Mouse (Mus musculus): ENCODE results near the gene Chn2. TPM values are rescaled to one million over a fixed set of nuclear protein-coding genes. Genes with fewer than 3 reads are reported as not detected.

The Chn2 gene
- polyA plus RNA-seq, 1 experiment from 2014 or later = 12.4 TPM

DNA sequence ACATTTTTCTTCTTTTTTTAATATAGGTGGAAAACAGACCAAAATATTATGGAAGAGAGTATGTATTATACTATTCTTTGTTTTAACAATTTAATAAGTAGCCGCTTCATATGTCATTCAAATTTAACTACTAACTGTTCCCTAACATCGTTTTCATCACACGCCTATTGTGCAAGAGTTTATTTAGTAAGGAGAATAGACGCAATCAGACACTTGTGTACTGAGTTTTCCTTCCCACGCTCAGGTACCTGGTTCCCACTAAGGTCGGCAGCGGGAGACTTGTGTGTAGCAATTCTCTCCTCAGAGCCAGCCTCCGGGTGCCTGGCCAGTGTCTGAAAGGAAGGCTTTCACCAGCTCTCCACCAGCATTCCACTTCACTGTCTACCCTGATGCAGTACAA lies 176.3 kb downstream of the Chn2 start:
- no peaks in the 10 kb centered on the region for H3K4me1 ChIP-seq
- no peak overlapping the region for H3K27ac ChIP-seq
- H3K4me3 ChIP-seq = no peak overlapping the region
- H3K4me2 ChIP-seq (replicated peaks) = no peak overlapping the region
- no peaks in the 10 kb centered on the region for H3K27me3 ChIP-seq
- no peak for ATAC-seq (ENCODE audit: low FRiP score, low read depth)
- no peak overlapping the region for H3K9ac ChIP-seq
- 90% methylated on average over 8 of the region's 8 CpGs for WGBS
- H3K36me3 ChIP-seq = peaks cover 6% of the 10 kb centered on the region; the same call in 1 of the 2 replicates
- no peaks in the 10 kb centered on the region for H3K9me3 ChIP-seq

DNA sequence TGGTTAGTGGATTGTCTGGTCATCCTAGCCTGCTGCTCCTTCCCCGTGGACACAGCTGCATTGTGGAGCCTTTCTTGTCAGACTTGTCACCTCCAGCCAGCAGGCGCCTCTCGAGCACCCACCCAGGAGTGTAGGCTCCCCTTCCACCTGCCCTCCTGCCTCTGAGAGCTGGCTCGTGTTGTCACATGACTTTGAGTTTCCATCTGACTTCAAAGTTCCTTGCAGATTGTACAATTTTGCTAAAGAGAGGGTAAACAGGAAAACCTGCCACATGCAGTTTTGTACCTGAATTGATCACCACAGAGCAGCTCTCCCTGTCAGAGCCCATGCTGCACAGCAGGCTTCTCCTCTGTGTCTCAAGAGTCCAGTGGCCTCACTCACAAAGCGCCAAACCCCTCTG lies 177.2 kb downstream of the Chn2 start:
- ATAC-seq (ENCODE audit: low FRiP score, low read depth) = no peak
- 77% methylated on average over 5 of the region's 5 CpGs for WGBS
- Histone ChIP-seq H3K36me3 (peaks cover 7% of the 10 kb centered on the region; the same call in 1 of the 2 replicates), H3K4me2 (replicated peaks) (no peak overlapping the region), H3K4me3 (no peak overlapping the region), H3K27ac (no peak overlapping the region), H3K27me3 (no peaks in the 10 kb centered on the region), H3K9me3 (no peaks in the 10 kb centered on the region), H3K9ac (no peak overlapping the region), H3K4me1 (no peaks in the 10 kb centered on the region)

DNA sequence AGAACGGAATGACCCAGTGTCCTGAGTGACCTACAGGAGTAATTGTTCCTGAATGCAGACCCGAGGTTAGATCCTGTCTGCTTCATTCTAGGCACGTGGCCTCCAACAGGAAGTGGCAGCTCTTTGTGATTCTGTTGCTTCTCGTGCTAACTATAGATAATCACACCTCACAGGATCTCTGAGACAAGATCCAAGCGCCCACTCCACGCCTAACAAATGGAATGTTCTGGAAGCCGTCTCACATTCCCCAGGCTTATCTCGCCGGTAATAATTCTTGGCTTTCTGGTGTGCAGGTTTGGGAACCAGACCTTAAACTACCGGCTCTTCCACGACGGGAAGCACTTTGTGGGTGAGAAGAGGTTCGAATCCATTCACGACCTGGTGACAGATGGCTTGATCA lies 180.8 kb downstream of the Chn2 start:
- no peaks in the 10 kb centered on the region for H3K9me3 ChIP-seq
- H3K4me2 ChIP-seq (replicated peaks) = no peak overlapping the region
- no peaks in the 10 kb centered on the region for H3K27me3 ChIP-seq
- no peak overlapping the region for H3K4me3 ChIP-seq
- ATAC-seq (ENCODE audit: low FRiP score, low read depth) = no peak
- H3K27ac ChIP-seq = no peak overlapping the region
- 84% methylated on average over 14 of the region's 14 CpGs for WGBS
- peaks cover 7% of the 10 kb centered on the region; the same call in 1 of the 2 replicates for H3K36me3 ChIP-seq
- H3K9ac ChIP-seq = no peak overlapping the region
- H3K4me1 ChIP-seq = peaks cover 10% of the 10 kb centered on the region

DNA sequence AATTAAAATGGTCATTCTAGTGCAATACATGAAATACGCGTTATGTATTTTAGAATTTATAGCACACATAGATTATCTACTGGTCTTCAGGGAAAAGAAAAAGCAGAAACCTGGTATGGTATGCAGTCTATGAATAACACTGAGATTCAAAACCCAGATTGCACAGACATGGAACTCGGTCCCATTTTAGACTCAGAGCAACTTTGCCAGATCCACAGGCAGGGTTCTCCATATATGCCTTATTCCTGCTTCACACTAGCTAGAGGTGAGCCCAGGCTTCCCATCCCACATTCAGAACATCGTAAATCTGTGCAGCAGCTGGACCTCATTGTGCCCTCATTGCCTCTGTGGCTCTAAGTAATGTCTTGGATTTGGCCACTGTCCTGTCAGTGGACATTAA lies 184.2 kb downstream of the Chn2 start:
- no peak overlapping the region for H3K27ac ChIP-seq
- H3K36me3 ChIP-seq = peaks cover 7% of the 10 kb centered on the region; the same call in 1 of the 2 replicates
- H3K27me3 ChIP-seq = no peaks in the 10 kb centered on the region
- WGBS = 66% methylated on average over 4 of the region's 4 CpGs
- no peak for ATAC-seq (ENCODE audit: low FRiP score, low read depth)
- H3K4me1 ChIP-seq = peaks cover 21% of the 10 kb centered on the region
- H3K9ac ChIP-seq = no peak overlapping the region
- no peak overlapping the region for H3K4me3 ChIP-seq
- H3K4me2 ChIP-seq (replicated peaks) = no peak overlapping the region
- no peaks in the 10 kb centered on the region for H3K9me3 ChIP-seq

DNA sequence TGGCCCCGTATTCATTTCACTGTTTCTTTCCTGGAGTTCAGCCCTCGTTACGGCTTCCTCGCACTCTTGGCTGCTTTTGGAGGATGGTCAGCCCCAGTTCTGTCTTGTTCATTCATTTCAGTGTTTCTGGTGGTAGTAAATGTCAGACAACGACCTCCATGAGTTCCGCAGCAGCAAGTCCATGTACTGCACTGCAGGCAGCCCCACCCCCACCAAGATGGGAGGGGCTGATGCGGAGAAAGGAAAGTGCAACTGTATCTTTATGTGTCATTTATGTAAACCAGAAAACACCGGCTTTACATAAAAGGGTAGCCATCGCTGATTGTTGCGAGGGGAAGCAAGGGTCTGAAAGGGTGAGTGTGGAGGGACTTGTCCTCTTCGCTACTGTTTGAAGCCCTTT lies 185.0 kb downstream of the Chn2 start:
- no peak for ATAC-seq (ENCODE audit: low FRiP score, low read depth)
- 39% methylated on average over 11 of the region's 11 CpGs for WGBS
- no peak overlapping the region for H3K4me3 ChIP-seq
- no peaks in the 10 kb centered on the region for H3K27me3 ChIP-seq
- peaks cover 24% of the 10 kb centered on the region for H3K4me1 ChIP-seq
- H3K9me3 ChIP-seq = no peaks in the 10 kb centered on the region
- peak overlapping the region; percentile 34 for H3K4me2 ChIP-seq (replicated peaks)
- H3K27ac ChIP-seq = no peak overlapping the region
- peaks cover 4% of the 10 kb centered on the region; the same call in 1 of the 2 replicates for H3K36me3 ChIP-seq
- no peak overlapping the region for H3K9ac ChIP-seq

DNA sequence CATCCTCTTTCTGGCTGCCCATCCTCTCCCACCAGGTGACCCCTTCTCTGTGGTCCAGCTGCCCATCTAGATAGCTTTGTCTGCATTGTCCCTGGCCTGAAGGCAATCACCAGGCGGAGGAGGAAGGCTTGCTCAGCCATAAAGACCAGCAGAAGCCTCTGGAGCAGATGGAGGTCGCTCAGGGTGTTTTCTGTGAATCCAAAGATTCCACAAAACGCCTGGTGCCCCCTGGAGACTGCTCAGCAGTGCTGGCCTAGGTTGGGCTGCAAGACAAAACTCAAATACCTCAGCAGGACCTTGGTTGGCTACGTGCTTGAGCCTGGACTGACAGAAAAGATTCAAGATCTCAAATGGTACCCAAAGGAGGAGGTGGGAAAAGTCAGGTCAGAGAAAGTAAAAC lies 186.0 kb downstream of the Chn2 start:
- Histone ChIP-seq H3K27ac (no peak overlapping the region), H3K4me1 (peaks cover 24% of the 10 kb centered on the region), H3K4me3 (no peak overlapping the region), H3K9ac (no peak overlapping the region), H3K9me3 (no peaks in the 10 kb centered on the region), H3K4me2 (replicated peaks) (no peak overlapping the region), H3K27me3 (no peaks in the 10 kb centered on the region), H3K36me3 (peaks cover 4% of the 10 kb centered on the region; the same call in 1 of the 2 replicates)
- no peak for ATAC-seq (ENCODE audit: low FRiP score, low read depth)
- WGBS = 48% methylated on average over 4 of the region's 4 CpGs

DNA sequence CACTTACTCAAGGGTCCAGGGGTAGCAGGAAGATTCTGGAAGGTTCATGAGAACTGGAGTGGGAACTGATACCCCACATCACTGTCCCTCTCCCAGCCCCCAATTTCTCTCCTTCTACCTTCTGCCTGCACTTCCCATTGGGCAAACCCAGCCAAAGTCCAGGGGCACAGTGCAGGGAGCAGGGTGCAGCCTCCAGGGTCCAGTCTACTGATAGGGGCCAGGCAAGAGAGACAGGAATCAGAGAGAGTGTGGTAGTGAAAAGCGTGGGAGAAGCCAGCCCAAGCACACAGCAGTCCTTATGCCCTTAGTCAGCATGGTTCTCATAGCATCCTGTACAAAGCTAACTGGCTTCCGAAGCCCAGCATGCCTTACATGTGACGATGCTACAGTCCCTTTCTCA lies 187.7 kb downstream of the Chn2 start:
- no peak overlapping the region for H3K4me2 ChIP-seq (replicated peaks)
- H3K36me3 ChIP-seq = no peaks in the 10 kb centered on the region
- H3K4me1 ChIP-seq = peaks cover 24% of the 10 kb centered on the region
- no peaks in the 10 kb centered on the region for H3K9me3 ChIP-seq
- no peak for ATAC-seq (ENCODE audit: low FRiP score, low read depth)
- no peak overlapping the region for H3K27ac ChIP-seq
- 92% methylated on average over 3 of the region's 3 CpGs for WGBS
- no peak overlapping the region for H3K4me3 ChIP-seq
- H3K27me3 ChIP-seq = no peaks in the 10 kb centered on the region
- no peak overlapping the region for H3K9ac ChIP-seq

DNA sequence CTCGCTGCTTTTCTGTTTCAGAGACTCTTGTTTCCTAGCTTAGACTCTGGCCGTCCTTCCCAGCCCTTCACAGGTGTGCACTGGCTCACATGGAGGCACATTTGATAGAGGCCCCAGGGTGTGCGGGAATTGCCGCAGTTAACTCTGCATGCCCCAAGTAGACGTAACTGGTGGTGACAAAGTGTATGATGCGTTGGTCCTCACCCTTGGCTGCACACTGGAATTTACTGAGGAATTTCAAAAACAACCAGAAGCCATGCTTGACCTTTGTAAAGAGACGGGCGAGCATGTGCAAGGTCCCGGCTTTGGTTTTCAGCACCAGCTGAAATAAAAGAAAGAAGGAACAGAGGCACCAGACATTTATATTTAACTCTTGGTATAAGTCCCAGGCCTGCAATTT lies 189.1 kb downstream of the Chn2 start:
- WGBS = 48% methylated on average over 9 of the region's 9 CpGs
- H3K4me1 ChIP-seq = peaks cover 24% of the 10 kb centered on the region
- H3K27ac ChIP-seq = no peak overlapping the region
- no peaks in the 10 kb centered on the region for H3K36me3 ChIP-seq
- no peak for ATAC-seq (ENCODE audit: low FRiP score, low read depth)
- no peak overlapping the region for H3K4me2 ChIP-seq (replicated peaks)
- no peaks in the 10 kb centered on the region for H3K9me3 ChIP-seq
- no peak overlapping the region for H3K4me3 ChIP-seq
- peak overlapping the region; percentile 31; the same call in 1 of the 2 replicates for H3K9ac ChIP-seq
- no peaks in the 10 kb centered on the region for H3K27me3 ChIP-seq

DNA sequence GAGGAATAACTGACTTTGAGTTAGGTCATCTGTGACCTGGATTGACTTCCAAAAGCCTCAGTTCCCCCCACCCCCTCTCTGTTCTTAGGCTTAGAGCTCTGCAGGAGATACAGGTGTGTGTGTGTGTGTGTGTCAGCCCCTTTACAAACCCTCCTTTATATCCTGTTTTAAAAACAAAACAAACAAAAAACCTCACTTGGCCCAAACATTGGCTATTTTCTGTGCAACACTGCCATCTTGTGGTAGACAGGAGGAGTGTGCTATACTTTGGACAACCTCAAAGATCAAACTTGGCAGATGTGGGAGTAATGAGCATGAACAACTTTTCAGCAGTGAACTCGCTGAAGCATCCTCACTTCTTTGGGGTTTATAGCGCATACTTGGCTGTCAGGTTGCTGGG lies 189.5 kb downstream of the Chn2 start:
- no peak overlapping the region for H3K4me3 ChIP-seq
- ATAC-seq (ENCODE audit: low FRiP score, low read depth) = peak; percentile 28; the same call in 1 of the 2 replicates
- H3K36me3 ChIP-seq = no peaks in the 10 kb centered on the region
- WGBS = 6% methylated on average over 2 of the region's 2 CpGs
- H3K4me2 ChIP-seq (replicated peaks) = no peak overlapping the region
- no peaks in the 10 kb centered on the region for H3K9me3 ChIP-seq
- no peaks in the 10 kb centered on the region for H3K27me3 ChIP-seq
- no peak overlapping the region for H3K9ac ChIP-seq
- no peak overlapping the region for H3K27ac ChIP-seq
- H3K4me1 ChIP-seq = peaks cover 24% of the 10 kb centered on the region

DNA sequence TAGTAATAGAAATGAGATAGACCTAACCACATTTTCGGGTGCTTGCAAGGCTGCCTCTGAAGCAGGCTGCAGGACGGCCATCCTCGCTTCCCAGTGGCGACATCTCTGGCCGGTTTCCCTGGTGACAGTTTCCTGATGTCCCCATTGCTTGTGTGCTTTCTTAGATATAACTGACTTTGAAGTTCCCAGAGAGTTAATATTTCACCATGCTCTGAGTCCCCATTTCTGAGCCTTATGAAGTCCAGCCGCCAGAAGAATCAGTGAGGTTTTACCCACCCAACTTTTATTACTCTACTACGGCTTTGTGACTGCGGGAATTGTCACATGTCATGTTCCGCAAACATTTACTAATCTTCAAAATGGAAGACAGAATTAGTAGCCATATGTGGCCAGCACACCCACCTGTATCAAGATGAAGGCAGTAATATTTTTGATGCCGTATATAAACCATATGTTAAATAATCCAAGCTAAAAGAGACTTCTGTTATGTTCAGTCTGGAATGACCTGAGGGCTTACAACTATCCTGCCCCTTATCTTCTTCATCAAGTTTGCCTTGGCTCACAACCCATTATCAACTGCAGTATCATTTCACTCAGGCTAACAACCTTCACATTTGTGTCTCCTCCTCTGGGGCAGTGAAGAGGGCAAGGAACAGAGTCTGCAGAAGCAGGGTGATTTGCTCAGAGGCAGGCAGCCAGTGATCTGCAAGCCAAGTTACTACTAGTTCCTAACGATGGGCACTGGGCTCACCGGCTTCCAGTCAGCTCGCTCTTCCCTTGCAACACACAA lies 192.6 kb downstream of the Chn2 start:
- Histone ChIP-seq H3K4me1 (peaks cover 11% of the 10 kb centered on the region), H3K4me2 (replicated peaks) (no peak overlapping the region), H3K36me3 (no peaks in the 10 kb centered on the region), H3K4me3 (no peak overlapping the region), H3K9me3 (no peaks in the 10 kb centered on the region), H3K27me3 (no peaks in the 10 kb centered on the region), H3K9ac (no peak overlapping the region), H3K27ac (no peak overlapping the region)
- ATAC-seq (ENCODE audit: low FRiP score, low read depth) = no peak
- 78% methylated on average over 13 of the region's 13 CpGs for WGBS

DNA sequence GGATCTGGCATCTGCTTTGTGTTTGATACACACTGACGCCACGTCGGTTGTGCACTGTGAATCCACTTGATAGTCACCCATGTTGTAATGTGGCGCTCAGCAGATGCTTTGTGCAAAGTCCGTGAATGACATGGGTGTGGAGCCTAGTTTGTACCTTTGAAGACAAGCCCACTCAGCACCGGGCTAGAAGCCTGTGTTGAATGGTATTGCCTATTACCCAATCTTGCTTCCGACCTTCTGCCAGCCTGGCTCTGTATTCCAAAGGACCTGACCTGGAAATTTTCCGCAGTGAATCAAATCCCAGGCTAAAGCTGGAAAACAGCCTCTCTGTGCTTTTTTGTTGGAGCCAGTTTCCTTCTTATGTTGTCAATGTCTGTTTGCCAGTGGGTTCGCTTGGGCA lies 197.1 kb downstream of the Chn2 start:
- ATAC-seq (ENCODE audit: low FRiP score, low read depth) = no peak
- no peak overlapping the region for H3K4me2 ChIP-seq (replicated peaks)
- H3K36me3 ChIP-seq = 0 out of 2 replicates have a peak, but pooled peaks cover 4% of the 10 kb centered on the region
- no peak overlapping the region for H3K4me3 ChIP-seq
- H3K4me1 ChIP-seq = 0 out of 2 replicates have a peak, but pooled peaks cover under 1% of the 10 kb centered on the region
- 90% methylated on average over 9 of the region's 9 CpGs for WGBS
- peaks cover 3% of the 10 kb centered on the region; the same call in 1 of the 2 replicates for H3K9me3 ChIP-seq
- no peak overlapping the region for H3K27ac ChIP-seq
- no peaks in the 10 kb centered on the region for H3K27me3 ChIP-seq
- no peak overlapping the region for H3K9ac ChIP-seq

DNA sequence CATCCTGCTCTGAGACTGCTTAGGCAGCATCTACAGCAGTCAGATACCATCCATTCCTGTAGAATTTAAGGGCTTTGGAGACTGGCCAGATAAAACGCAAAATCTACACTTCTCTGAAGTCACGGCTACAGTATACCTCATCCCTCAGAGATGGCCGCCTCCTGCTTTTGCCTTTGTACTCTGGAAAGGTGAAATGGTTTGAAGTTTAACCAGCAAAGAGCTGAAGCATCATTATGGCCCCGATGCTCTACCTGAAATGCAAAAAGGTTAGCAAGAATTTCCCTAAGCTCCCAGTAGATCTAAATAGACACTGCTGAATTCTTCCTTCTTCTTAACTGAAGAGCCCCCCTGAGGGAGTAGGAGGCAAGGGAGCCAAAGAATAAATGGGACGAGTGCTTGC lies 202.4 kb downstream of the Chn2 start:
- Histone ChIP-seq H3K4me2 (replicated peaks) (no peak overlapping the region), H3K9ac (no peak overlapping the region), H3K36me3 (0 out of 2 replicates have a peak, but pooled peaks cover 4% of the 10 kb centered on the region), H3K27me3 (no peaks in the 10 kb centered on the region), H3K4me3 (no peak overlapping the region), H3K27ac (no peak overlapping the region), H3K4me1 (peaks cover 13% of the 10 kb centered on the region; the same call in 1 of the 2 replicates), H3K9me3 (peaks cover 3% of the 10 kb centered on the region; the same call in 1 of the 2 replicates)
- WGBS = 66% methylated on average over 5 of the region's 5 CpGs
- no peak; the same call in 1 of the 2 replicates for ATAC-seq (ENCODE audit: low FRiP score, low read depth)
